Mouse (Mus musculus): Measurements from ENCODE around the gene Midn.

Gene Midn

GRCm38 (mm10) chr10:80144864-80145838 is 2.9 kb upstream of the Midn start:
- DNase-seq: peak; percentile 79

GRCm38 (mm10) chr10:80145896-80146295 is 2.2 kb upstream of the Midn start:
- peak; percentile 79 for DNase-seq

- DNase-seq: peak; percentile 71
These were observed 1.5 kb upstream of the Midn start for GRCm38 (mm10) chr10:80146568-80147011.

- DNase-seq: peak; percentile 43
These were observed 840 bp upstream of the Midn start for GRCm38 (mm10) chr10:80147146-80147718.

- peak; percentile 97 for DNase-seq
These were observed 678 bp downstream of the Midn start for GRCm38 (mm10) chr10:80148610-80149290.

- DNase-seq: peak; percentile 98
These were observed 1.5 kb downstream of the Midn start for GRCm38 (mm10) chr10:80149291-80150225.

GRCm38 (mm10) chr10:80150226-80151210 is 2.4 kb downstream of the Midn start:
- peak; percentile 64 for DNase-seq

- peak; percentile 87 for DNase-seq
These were observed 3.4 kb downstream of the Midn start for GRCm38 (mm10) chr10:80151211-80152034.

- DNase-seq: peak; percentile 75
These were observed 4.2 kb downstream of the Midn start for GRCm38 (mm10) chr10:80152071-80152872.

- peak; percentile 78 for DNase-seq
These were observed 4.8 kb downstream of the Midn start for GRCm38 (mm10) chr10:80152873-80153260.

- peak; percentile 66 for DNase-seq
These were observed 5.6 kb downstream of the Midn start for GRCm38 (mm10) chr10:80153713-80154112.

GRCm38 (mm10) chr10:80154384-80154783 is 6.3 kb downstream of the Midn start:
- no peak for DNase-seq

GRCm38 (mm10) chr10:80155277-80155676 is 7.2 kb downstream of the Midn start:
- DNase-seq: no peak

GRCm38 (mm10) chr10:80156002-80156751 is 8.1 kb downstream of the Midn start:
- no peak for DNase-seq

GRCm38 (mm10) chr10:80156752-80157053 is 8.6 kb downstream of the Midn start:
- DNase-seq: peak; percentile 45

GRCm38 (mm10) chr10:80157141-80157929 is 9.3 kb downstream of the Midn start:
- no peak for DNase-seq

GRCm38 (mm10) chr10:80158307-80158986 is 10.4 kb downstream of the Midn start:
- DNase-seq: peak; percentile 77

All from kidney, adult 18-20 months (tissue).